Mouse (Mus musculus): ENCODE measurements around the gene Olig1.
"Not testable (repeated sequence)": the region's sequence is repeated elsewhere in the genome, so short reads cannot be mapped to it uniquely, and the experiment has no call there.

Olig1 gene

DNA sequence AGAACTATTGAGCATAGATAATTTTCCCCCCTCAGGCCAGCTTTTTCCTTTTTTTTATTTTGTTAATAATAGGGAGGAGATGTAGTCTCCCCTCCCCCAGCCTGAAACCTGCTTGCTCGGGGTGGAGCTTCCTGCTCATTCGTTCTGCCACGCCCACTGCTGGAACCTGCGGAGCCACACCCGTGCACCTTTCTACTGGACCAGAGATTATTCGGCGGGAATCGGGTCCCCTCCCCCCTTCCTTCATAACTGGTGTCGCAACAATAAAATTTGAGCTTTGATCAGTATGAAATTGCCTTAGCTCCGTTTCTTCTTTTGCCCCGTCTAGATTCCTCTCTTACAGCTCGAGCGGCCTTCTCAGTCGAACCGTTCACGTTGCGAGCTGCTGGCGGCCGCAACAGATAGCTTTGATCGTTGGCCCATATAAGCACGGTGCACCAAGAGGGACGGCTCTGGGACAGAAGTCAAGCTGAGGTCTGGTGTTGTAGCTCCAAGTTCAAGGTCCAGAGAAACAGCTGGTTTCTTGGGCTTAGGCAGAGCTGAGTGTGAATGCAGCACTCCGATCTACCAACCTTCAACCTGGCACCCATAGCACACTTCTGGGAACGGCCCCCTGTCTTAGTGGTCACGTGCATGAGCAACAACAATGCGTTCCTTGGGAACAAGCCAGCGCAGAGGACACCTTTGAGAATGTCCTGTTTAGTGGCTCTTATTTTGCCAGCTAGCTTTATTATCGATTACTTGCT, 14.0 kb upstream of the Olig1 start:
- DNase-seq: not testable (repeated sequence)

DNA sequence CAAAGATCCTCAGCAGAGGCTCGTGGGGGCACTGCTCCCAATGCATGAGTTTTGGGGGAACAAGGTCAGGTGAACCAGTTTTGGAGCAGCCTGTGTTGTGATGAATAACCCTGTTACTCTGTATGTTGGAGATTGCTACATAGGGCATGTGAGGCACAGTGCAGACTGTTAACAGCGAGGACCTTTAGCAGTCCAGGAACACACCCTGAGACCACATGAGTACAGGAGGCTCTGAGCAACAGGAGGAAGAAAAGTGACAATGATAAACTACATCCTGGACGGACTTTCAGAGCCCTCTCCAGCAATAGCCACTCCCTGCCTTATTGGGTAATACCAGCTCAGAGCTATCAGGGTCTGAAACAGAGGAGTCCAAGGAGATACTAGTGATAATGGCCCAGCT, 10.6 kb upstream of the Olig1 start:
- no peak for DNase-seq

DNA sequence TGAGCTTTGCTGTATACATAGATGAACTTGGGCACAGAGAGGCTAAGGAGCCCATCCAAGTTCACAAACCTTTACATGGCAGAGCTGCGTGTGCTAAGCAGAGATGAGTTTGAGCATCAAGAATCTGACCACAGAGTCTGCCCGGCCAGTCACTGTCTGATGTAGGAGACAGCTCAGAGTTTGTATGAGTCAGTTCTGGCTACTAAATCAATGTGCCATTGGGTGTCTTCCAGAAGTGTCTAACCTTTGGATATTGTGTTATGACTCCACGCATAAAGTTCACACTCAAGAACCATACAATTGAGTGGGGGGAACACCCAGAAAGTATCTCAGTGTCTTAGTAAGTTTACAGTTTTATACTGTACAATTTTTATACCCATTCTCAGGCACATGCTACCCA, 8.7 kb upstream of the Olig1 start:
- DNase-seq: no peak

DNA sequence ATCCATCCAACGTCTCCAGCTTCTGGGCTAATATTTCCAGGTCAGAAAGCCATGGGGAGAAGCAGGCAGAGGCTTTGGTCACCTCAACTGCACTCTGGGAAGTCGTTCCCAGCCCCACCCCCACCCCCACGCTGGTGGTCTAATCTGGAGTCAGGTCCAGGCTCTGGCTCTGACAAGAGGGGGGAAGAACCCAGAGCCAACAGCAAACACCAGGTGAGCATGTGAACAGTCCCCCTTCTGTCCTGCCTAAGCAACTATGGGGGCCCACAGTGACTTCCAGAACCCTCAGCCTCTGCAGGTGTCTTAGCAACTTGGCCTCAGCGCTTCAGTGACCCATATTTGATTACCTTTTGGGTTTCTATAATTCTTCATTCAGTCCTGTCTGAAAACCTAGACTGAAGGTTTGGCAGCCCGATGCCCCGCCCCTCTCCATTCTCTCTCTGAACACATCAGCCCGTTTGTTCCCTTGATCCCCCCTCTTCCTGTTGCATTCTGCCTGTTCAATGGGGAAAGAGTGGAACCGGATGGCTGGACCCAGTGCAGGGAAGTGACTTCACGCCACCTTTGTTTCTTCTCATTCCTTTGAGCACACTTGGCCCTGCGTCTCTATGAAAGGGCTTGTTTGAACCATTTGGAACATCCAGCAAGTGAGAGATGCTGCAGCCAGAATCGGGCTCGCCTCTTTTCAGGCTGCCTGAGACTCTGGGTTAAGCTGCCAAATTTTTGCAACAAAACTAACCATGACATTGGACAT, 6.9 kb upstream of the Olig1 start:
- no peak for DNase-seq

DNA sequence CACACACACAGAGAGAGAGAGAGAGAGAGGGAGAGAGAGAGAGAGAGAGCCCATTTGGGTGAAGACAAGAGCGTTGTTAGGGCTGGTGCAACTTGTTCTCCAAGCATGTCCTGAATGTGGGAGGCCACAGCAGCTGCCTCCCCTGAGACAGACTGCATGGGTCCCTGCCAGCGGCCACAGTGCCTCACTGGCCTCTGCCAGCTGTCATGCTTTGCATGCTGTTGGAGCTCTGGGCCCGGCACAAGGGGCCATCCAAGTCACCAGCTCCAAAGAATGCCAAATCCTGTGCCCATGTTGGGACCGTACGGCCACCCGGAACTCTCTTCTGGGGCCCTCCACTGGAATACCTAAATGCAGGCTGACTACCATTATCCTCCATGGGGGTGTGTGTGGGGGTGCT, 3.6 kb upstream of the Olig1 start:
- DNase-seq: no peak

DNA sequence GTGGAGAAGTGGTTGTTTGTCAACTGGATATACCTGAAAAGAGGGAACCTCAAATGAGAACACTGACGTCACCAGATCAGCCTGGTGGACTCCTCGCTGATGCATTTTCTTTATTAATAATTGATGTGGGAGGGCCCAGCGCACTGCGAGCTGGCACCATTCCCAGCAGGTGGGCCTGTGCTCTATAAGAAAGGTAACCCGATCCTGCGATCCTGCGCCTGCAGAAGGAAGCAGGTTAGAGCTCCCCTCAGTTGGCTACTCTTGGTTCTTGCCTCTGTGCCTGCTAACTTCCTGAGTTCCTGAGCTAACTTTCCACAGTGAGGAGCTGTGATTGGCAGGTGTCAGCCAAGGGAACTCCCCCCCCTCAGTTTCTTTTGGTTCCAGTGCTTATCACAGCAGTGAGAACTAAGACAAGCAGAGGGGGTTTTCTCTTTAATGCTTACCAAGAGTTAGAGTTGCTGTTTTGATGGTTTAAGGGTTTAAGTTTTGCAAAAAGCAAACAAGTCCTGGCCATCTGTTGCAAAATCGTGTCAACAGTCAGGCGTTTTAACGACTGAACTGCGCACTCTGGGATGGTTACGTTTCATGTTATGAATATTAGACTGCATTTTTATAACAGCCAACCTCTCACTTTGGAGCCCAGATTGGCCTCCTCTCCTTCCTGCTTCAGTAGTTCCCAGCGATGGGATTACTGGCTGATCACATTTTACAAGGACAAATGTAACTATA, 684 bp upstream of the Olig1 start:
- DNase-seq: no peak

DNA sequence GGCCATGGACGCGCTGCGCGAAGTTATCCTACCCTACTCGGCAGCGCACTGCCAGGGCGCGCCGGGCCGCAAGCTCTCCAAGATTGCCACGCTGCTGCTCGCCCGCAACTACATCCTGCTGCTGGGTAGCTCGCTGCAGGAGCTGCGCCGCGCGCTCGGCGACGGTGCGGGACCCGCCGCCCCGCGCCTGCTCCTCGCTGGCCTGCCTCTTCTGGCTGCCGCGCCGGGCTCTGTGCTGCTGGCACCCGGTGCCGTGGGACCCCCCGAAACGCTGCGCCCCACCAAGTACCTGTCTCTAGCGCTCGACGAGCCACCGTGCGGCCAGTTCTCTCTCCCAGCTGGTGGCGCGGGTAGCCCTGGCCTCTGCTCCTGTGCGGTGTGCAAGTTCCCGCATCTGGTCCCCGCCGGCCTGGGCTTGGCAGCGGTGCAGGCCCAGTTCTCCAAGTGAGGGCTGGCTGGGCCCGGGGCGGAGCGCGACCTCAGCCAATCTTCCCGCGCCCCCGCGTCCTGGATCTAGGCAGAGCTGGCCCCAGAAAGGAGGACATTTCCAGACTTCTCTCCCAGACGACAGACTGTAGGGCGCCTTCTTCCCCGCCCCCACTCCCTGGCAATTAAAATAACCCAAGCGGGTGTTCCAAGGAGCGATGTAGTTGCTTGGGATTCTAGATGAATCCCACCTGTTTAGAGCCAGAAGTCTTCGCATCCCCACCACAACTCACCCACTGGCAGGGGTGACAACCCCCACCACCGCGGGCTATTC, 820 bp downstream of the Olig1 start:
- DNase-seq: no peak

DNA sequence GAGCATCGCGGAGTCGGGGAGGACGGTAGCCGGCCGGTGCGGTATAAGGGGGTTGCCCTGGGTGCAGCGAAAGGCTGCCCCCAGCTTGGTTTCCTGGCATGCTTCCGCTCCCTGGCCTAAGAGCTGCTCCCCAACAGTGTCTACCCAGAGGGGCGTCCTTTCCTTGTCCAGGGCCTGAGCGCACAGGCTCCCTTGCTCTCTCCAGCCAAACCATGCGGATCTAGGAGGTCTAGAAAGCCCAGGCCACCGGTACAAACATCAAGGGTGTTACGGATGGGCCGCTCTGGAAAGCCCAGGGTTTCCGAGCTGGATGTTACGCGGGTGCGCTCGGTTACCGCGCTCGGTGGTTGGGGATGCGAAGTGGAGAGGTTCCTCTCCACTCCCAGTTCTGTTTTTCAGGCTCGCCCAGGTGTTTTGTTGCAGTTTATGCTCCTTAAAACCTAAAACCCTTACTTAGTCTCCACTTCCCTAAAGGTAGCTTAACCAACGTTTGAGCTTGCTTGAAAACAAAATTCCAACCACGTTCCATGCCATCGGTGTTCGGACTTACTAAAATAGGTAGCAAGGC, 1.5 kb downstream of the Olig1 start:
- DNase-seq: no peak

DNA sequence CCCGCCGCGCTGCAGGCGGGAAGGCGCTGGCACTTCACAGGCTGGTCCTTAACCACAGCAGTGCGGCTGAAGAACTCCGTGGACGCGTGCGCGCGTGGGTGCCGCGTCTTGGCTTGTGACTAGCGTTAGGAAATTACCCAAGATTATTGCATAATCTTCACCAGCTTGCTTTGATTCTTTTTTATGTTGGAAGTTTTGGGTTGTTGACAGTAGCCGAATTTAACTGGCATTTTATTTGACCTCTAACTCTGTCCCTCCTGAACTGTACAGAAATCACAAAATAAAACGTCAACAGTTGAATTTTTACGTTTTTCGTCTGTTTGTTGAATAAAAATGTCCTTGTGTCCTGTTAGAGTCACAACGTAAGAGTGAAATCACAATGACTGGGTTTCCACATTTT, 2.1 kb downstream of the Olig1 start:
- no peak for DNase-seq

DNA sequence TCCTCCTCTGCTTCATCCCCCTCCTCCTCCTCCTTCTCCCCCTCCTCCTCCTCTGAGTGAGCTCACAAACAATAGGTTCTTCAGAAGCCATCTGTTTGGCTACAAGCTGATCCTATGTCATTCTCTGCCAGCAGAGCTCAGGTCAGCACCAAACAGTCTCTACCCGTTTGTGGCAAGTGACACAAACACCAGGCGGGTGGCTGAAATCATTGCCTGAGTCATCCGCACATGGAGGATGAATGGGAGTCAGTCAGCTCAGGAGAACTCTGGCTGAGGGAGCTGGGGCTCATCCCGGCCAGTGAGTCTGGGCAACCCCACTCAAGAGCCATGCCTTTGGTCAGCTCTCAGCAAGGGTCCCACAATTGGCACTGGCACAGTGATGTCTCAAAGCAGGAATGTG, 10.9 kb downstream of the Olig1 start:
- DNase-seq: no peak

DNA sequence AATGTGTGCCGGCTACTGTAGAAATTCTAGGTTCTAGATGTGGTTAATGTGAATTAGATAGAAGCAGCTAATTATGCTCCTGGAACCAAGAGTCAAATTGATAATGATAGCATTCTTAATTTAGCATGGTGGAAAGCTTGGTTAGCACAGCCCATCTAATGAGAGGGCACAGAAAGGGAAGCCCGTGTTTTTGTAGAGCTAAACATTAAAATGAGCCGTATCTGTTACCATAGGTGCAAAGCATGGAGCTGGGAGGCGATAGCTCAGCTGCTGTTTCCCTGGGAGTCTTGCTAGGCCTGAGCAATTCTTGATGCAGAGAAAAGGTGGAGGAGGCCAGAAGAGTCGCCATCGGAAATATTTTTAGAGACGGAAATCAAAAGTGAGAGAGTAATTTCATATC, 22.5 kb downstream of the Olig1 start:
- no peak for DNase-seq

DNA sequence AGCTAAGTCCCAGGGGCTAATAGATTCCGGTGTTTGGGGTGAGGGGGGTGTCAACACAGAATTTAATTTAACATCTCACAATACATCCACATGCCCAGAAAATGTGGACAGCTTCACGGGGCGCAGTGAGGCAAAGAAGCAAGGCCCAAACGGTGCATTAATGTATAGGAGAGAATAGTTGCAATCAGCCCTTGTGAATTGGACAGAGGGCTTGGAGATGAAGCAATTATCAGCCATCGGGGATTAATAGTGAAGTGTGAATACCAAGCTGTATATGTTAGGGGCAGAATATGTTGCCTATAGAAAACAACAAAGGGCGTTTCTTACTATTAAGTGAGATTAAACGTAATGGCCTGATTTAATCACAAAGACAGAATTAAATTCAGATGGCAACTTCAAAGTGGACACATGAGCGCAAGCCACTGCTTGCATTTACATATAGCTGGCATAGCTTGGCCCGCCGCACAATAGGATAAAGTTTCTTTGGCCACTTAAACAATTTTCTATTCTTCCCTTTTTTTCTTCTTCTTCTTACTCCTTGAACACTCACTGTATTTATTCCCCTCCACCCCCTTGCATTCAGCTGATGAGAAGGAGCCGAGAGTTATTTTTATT, 23.3 kb downstream of the Olig1 start:
- no peak for DNase-seq

DNA sequence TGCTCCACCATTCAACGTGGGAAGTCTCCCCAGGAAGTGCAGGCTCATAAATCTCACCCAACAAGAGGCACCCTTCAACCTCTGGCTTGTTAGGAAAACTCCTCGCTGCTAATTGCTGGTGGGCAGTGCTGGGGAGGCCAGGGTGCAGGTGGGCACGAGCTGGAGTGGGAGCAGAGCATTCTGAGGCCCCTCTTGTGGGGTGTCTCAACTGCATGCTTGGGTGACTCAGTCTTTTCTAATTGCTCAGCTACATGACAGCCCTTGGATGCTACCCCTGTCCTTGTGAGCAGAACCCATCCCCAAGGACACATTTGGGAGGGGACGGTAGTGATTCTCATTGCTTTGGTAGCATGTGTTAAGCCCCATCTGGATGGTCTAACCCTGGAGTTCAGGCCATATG, 28.2 kb downstream of the Olig1 start:
- no peak for DNase-seq

DNA sequence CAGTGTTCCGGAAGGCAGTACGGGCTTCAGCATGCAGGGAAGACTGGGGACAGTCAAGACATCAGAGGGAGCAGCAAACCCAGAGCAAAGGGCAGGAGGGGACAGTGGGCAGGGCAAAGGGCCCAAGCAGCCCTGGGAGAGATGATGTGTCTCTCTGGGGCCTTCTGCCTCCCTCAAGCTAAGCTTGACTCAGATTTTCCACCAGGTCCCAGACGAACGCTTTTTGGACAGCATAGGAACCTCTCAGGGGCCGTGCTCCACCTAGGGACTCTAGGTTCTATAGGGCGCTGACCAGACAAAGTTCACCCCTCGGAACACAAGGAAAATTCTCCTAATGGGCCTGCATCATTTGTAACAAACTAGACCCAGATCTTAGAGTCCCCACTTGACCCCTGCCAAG, 29.8 kb downstream of the Olig1 start:
- no peak for DNase-seq

DNA sequence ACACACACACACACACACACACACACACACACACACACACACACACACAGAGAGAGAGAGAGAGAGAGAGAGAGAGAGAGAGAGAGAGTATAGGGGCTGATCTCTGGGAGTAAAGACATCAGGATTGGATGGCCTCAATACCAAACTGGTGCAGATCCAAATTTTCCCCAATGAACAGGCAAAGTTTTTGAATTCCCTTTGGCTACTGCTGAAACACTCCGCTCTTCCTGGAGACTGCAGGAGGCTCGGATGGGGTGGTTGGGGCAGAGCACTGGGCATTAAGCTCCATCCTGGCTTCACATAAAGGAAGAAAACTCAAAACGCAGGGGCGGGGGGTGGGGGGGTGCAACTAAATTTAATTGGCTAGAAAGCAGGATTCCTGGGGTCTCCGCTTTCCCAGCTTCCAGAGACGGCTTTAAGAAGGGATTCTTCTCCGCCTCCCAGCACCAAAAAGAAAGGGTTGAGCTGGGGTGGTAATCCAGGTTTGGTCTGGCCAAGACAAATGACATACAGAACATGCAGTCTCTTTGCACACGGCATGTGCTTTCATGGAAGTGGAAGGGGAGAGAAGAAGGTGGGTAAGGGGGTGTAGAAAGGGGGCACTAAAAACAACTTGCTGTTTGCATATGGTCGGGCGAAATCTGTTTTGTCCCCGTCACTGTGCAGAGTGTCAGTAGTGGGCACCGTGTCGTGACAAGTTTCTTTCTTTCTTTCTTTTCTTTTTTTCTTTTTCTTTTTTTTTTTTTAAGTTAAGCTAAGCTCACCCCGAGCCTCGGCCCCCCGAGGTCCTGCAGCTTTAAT, 31.3 kb downstream of the Olig1 start:
- DNase-seq: no peak

DNA sequence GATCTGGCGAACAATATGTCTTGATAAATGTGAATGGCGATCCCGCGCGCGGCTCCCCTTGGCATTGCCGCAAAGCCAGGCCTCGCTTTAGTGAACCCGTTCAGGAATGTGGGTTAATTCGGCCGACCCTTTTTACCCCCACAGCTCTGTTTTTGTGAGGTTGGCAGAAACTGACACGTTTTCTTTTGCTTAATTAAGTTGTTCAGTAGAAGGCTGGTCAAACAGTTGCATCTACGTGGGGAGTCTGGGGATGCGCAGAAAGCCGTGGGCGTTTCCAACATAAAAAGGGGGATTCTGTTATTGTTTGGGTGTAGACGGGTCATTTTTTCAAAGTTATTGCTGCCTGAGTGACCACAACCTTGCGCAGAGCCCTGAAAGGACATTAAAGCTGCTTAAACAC, 31.9 kb downstream of the Olig1 start:
- DNase-seq: no peak

DNA sequence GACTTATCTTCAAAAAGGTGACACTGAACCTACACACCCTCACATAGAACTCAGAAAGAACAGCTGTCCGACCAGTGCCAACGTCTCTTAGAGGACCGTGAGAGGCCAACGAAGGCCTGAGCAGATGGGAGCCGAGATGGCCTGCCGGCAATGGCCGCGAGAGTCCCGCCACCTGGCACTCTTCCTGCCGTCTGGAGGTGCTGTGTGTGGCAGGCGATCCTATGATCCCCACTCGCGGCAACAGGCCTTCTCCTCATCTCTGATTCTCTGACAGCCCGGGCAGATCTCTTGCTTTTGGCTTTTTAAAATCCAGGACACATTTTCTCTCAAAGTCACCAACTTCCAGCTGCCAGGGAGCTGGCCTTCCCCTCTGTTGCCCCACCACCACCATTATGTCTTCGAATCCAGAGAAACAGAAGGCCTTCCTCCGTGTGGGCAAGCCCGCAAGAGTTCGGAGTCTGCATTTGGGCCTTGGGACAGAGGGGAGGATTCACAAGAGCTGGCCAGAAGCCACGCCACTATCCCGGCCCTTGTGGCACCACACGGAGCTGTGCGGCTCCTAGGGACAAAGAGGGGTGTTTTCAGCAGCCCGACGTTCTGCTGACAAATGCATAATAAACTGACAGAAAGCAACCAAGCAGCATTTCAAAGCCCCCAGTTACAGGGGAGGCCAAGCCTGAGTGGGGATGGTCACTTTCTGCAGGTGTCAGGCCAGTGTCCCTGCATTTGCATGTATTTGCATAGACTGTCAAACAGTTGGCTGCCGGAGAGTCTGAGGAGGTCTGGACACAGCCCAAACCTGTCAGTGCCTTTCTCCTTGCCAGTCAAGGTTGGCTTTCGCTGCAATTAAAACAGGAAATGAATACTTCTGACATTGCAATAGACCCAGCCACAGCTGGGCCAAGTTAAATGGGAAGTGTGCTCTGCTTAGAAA, 34.5 kb downstream of the Olig1 start:
- no peak for DNase-seq

DNA sequence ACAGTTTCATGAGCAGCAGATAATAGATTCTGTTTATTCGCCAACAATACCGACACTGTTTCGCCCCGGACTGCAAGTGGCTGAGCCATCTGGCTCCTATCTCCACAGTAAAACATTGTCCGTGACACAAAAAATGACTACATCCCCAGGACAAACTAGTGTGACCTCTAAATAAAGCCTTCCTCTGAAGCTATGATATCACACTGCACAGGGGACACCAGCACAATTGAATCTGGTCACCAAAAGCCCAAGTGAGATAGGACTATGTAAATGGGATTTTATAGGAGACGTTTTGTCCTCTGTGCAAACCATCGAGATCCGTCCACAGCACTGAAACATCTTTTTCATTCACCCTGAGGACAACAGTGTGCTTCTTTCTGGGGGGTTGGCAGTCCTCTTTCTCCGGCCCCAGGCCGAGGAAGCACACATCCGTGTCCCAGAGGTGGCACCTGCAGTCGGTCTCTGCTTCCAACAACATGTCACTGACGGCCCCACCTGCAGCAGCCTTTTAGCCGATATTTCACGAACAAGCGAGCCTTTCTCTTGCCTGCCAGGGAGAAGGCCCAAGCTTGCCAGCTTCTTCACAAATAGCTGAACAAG, 36.0 kb downstream of the Olig1 start:
- no peak for DNase-seq

DNA sequence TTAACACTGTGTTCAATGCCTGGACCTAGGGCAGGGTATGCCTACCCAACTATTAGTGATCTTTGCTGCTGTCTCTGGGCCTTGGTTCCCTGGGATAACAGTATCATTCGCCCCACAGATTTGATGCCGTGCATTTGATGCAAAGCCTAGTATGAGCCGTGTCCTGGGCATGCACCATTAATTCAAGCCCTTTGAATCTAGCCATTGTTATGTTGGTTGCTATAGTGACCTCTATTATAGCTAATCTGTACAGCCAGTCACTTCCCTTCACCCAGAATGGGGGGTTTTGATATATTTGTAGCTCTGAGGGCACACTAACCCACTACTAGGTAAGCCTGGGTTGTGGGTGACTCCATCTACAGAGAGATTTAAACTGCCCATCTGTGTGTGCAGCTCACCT, 40.3 kb downstream of the Olig1 start:
- no peak for DNase-seq

DNA sequence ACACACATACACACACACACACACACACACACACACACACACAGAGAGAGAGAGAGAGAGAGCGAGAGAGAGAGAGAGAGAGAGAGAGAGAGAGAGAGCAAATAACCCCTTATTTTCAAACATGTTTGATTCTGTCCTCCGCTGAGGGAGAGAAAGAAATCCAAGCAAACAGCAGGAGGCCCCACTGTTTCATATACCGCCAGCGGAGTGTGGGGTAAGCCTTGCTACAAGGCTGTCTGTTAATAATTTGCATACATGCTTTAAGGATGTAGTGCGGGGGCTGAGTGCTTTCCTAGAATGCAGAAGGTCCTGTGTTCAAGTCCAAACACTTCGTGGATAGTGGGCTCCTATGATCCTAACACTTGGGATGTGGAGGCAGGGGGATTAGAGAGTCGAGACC, 43.3 kb downstream of the Olig1 start:
- DNase-seq: no peak

All from heart, adult 11 months (tissue).